Mouse (Mus musculus) midbrain, embryonic 16.5 days (tissue): ENCODE results near the gene Sox11. TPM values are rescaled to one million over a fixed set of nuclear protein-coding genes. Genes with fewer than 3 reads are reported as not detected.

Experiments
- ATAC-seq: fragments of 200-750 bp; cut with Nextera tagmentation; 2 replicates; pipeline ENCODE4 v1.8.0; 2017; ENCODE audit warnings: moderate TSS enrichment
- H3K27ac ChIP-seq: fragments of 300-500 bp; sonication (generic); 2 replicates; pipeline ENCODE4 v1.5.1; 2014; ENCODE audit warnings: mild to moderate bottlenecking, low read length, mixed read lengths
- H3K27me3 ChIP-seq: fragments of 300-500 bp; sonication (generic); 2 replicates; pipeline ENCODE4 v1.6.1; 2014; ENCODE audit warnings: low read depth, low read length, mixed read lengths; ENCODE audit not compliant: control insufficient read depth, insufficient read depth
- H3K36me3 ChIP-seq: fragments of 300-500 bp; sonication (generic); 2 replicates; pipeline ENCODE4 v1.6.1; 2014; ENCODE audit warnings: mild to moderate bottlenecking, low read length, moderate library complexity, mixed read lengths; ENCODE audit not compliant: control insufficient read depth, insufficient read depth
- H3K4me1 ChIP-seq: fragments of 300-500 bp; sonication (generic); 2 replicates; pipeline ENCODE4 v1.6.1; 2014; ENCODE audit warnings: mild to moderate bottlenecking, low read length, mixed read lengths; ENCODE audit not compliant: control insufficient read depth, insufficient read depth
- H3K4me2 ChIP-seq: fragments of 300-500 bp; sonication (generic); 2 replicates; pipeline ENCODE4 v1.6.1; 2014; ENCODE audit warnings: mild to moderate bottlenecking, low read length, mixed read lengths
- H3K4me3 ChIP-seq: fragments of 300-500 bp; sonication (generic); 2 replicates; pipeline ENCODE4 v1.5.1; 2014; ENCODE audit warnings: low read depth, mild to moderate bottlenecking, low read length, moderate library complexity, mixed read lengths
- H3K9ac ChIP-seq: fragments of 300-500 bp; sonication (generic); 2 replicates; pipeline ENCODE4 v1.6.1; 2014; ENCODE audit warnings: low read depth, low read length, mixed read lengths
- H3K9me3 ChIP-seq: fragments of 300-500 bp; sonication (generic); replicated peaks from 2 replicates; pipeline ENCODE4 v1.6.1; 2014; ENCODE audit warnings: mild to moderate bottlenecking, low read length, mixed read lengths; ENCODE audit not compliant: control insufficient read depth, poor library complexity, severe bottlenecking
- WGBS: fragments of 180-500 bp; shearing (Covaris S2); extraction: QIAGEN DNeasy Blood & Tissue Kit; methylation state at CpG from one replicate; pipeline ENCODE4 v1.1.7; 2014; 5-methylcytosine and 5-hydroxymethylcytosine counted together
- polyA plus RNA-seq: library from polyadenylated mRNA; unstranded; fragments of >200 nt; fragmentation: Nextera tagmentation; extraction: Ambion mirVana; gene quantifications from 2 replicates; pipeline ENCODE4 v1.2.1, GENCODE M21; 2015

Gene Sox11
- polyA plus RNA-seq, 1 experiment from 2014 or later = 371 TPM

- no peak for ATAC-seq
- WGBS = under 1% methylated on average over 36 of the region's 40 CpGs
Measured at GRCm38 (mm10) chr12:27338721-27339170, 3.6 kb downstream of the Sox11 start.

GRCm38 (mm10) chr12:27338116-27338515, 4.3 kb downstream of the Sox11 start:
- ATAC-seq = no peak
- under 1% methylated on average over 12 of the region's 12 CpGs for WGBS
- H3K36me3 ChIP-seq = peaks cover 5% of the 10 kb centered on the region; the same call in 1 of the 2 replicates
- H3K27ac ChIP-seq = peak overlapping the region; percentile 94
- no peaks in the 10 kb centered on the region for H3K9me3 ChIP-seq
- H3K4me1 ChIP-seq = peaks cover 26% of the 10 kb centered on the region
- peak overlapping the region; percentile 83 for H3K4me2 ChIP-seq
- peak overlapping the region; percentile 65 for H3K4me3 ChIP-seq
- H3K27me3 ChIP-seq = no peaks in the 10 kb centered on the region
- H3K9ac ChIP-seq = peak overlapping the region; percentile 78

More at GRCm38 (mm10) chr12:27338721-27339170, 3.6 kb downstream of the Sox11 start:
- Histone ChIP-seq H3K4me3 (peak overlapping the region; percentile 65), H3K4me1 (peaks cover 23% of the 10 kb centered on the region), H3K27me3 (no peaks in the 10 kb centered on the region), H3K9me3 (no peaks in the 10 kb centered on the region), H3K9ac (peak overlapping the region; percentile 82), H3K4me2 (peak overlapping the region; percentile 83), H3K36me3 (peaks cover 2% of the 10 kb centered on the region; the same call in 1 of the 2 replicates), H3K27ac (peak overlapping the region; percentile 94)

GRCm38 (mm10) chr12:27337482-27337881, 4.9 kb downstream of the Sox11 start:
- H3K27me3 ChIP-seq = no peaks in the 10 kb centered on the region
- peaks cover 5% of the 10 kb centered on the region; the same call in 1 of the 2 replicates for H3K36me3 ChIP-seq
- no peaks in the 10 kb centered on the region for H3K9me3 ChIP-seq
- ATAC-seq = no peak
- peak overlapping the region; percentile 83 for H3K4me2 ChIP-seq
- 14% methylated on average over 1 of the region's 1 CpGs for WGBS
- peak overlapping the region; percentile 94 for H3K27ac ChIP-seq
- H3K4me3 ChIP-seq = peak overlapping the region; percentile 65
- H3K9ac ChIP-seq = peak overlapping the region; percentile 78
- H3K4me1 ChIP-seq = peaks cover 26% of the 10 kb centered on the region

- H3K27me3 ChIP-seq = no peaks in the 10 kb centered on the region
- H3K4me1 ChIP-seq = peaks cover 26% of the 10 kb centered on the region
- peak overlapping the region; percentile 83 for H3K4me2 ChIP-seq
- H3K9me3 ChIP-seq = no peaks in the 10 kb centered on the region
- H3K27ac ChIP-seq = peak overlapping the region; percentile 94
- ATAC-seq = no peak
- WGBS = 11% methylated on average over 5 of the region's 5 CpGs
- peak overlapping the region; percentile 65 for H3K4me3 ChIP-seq
- peaks cover 5% of the 10 kb centered on the region; the same call in 1 of the 2 replicates for H3K36me3 ChIP-seq
- H3K9ac ChIP-seq = peak overlapping the region; percentile 78
Measured at GRCm38 (mm10) chr12:27336801-27337200, 5.6 kb downstream of the Sox11 start.

- H3K27ac ChIP-seq = peak overlapping the region; percentile 69; the same call in 1 of the 2 replicates
- peak overlapping the region; percentile 78 for H3K9ac ChIP-seq
Measured at GRCm38 (mm10) chr12:27336336-27336735, 6.0 kb downstream of the Sox11 start.

GRCm38 (mm10) chr12:27335356-27336055, 6.9 kb downstream of the Sox11 start:
- 32% methylated on average over 11 of the region's 11 CpGs for WGBS

More at GRCm38 (mm10) chr12:27336336-27336735, 6.0 kb downstream of the Sox11 start:
- WGBS = 24% methylated on average over 7 of the region's 7 CpGs
- Histone ChIP-seq H3K27me3 (no peaks in the 10 kb centered on the region), H3K36me3 (peaks cover 5% of the 10 kb centered on the region; the same call in 1 of the 2 replicates), H3K9me3 (no peaks in the 10 kb centered on the region), H3K4me2 (peak overlapping the region; percentile 83), H3K4me3 (peak overlapping the region; percentile 65), H3K4me1 (peaks cover 28% of the 10 kb centered on the region)
- ATAC-seq = no peak

GRCm38 (mm10) chr12:27333590-27333989, 8.8 kb downstream of the Sox11 start:
- no peak for ATAC-seq
- WGBS = 79% methylated on average over 3 of the region's 3 CpGs
- H3K36me3 ChIP-seq = peaks cover 5% of the 10 kb centered on the region; the same call in 1 of the 2 replicates
- H3K4me1 ChIP-seq = peaks cover 28% of the 10 kb centered on the region
- H3K9ac ChIP-seq = no peak overlapping the region
- peak overlapping the region; percentile 73 for H3K27ac ChIP-seq
- no peaks in the 10 kb centered on the region for H3K27me3 ChIP-seq
- H3K4me2 ChIP-seq = peak overlapping the region; percentile 23
- no peak overlapping the region for H3K4me3 ChIP-seq
- H3K9me3 ChIP-seq = no peaks in the 10 kb centered on the region

More at GRCm38 (mm10) chr12:27335356-27336055, 6.9 kb downstream of the Sox11 start:
- no peak for ATAC-seq
- Histone ChIP-seq H3K27ac (peak overlapping the region; percentile 75), H3K36me3 (peaks cover 5% of the 10 kb centered on the region; the same call in 1 of the 2 replicates), H3K4me1 (peaks cover 28% of the 10 kb centered on the region), H3K4me3 (peak overlapping the region; percentile 65), H3K4me2 (peak overlapping the region; percentile 83), H3K9ac (peak overlapping the region; percentile 56), H3K9me3 (no peaks in the 10 kb centered on the region), H3K27me3 (no peaks in the 10 kb centered on the region)

- Histone ChIP-seq H3K4me1 (0 out of 2 replicates have a peak, but pooled peaks cover 4% of the 10 kb centered on the region), H3K4me2 (no peak overlapping the region), H3K9ac (no peak overlapping the region), H3K27ac (no peak overlapping the region), H3K36me3 (no peaks in the 10 kb centered on the region), H3K27me3 (no peaks in the 10 kb centered on the region), H3K9me3 (no peaks in the 10 kb centered on the region), H3K4me3 (no peak overlapping the region)
- ATAC-seq = no peak
- 34% methylated on average over 1 of the region's 1 CpGs for WGBS
Measured at GRCm38 (mm10) chr12:27323423-27323822, 19.0 kb downstream of the Sox11 start.

GRCm38 (mm10) chr12:27320705-27321104, 21.7 kb downstream of the Sox11 start:
- H3K4me2 ChIP-seq = no peak overlapping the region
- 0 out of 2 replicates have a peak, but pooled peaks cover 2% of the 10 kb centered on the region for H3K4me1 ChIP-seq
- no peak overlapping the region for H3K27ac ChIP-seq
- H3K9ac ChIP-seq = no peak overlapping the region
- H3K9me3 ChIP-seq = no peaks in the 10 kb centered on the region
- no peaks in the 10 kb centered on the region for H3K27me3 ChIP-seq
- no peaks in the 10 kb centered on the region for H3K36me3 ChIP-seq
- H3K4me3 ChIP-seq = no peak overlapping the region
- no peak for ATAC-seq
